Mouse (Mus musculus): ENCODE data around the gene Stip1. TPM values are rescaled to one million over a fixed set of nuclear protein-coding genes. Genes with fewer than 3 reads are reported as not detected.
"Not testable (repeated sequence)": the region's sequence is repeated elsewhere in the genome, so short reads cannot be mapped to it uniquely, and the experiment has no call there.

The Stip1 gene
- polyA plus RNA-seq, 1 experiment from 2014 or later: 273 TPM

DNA sequence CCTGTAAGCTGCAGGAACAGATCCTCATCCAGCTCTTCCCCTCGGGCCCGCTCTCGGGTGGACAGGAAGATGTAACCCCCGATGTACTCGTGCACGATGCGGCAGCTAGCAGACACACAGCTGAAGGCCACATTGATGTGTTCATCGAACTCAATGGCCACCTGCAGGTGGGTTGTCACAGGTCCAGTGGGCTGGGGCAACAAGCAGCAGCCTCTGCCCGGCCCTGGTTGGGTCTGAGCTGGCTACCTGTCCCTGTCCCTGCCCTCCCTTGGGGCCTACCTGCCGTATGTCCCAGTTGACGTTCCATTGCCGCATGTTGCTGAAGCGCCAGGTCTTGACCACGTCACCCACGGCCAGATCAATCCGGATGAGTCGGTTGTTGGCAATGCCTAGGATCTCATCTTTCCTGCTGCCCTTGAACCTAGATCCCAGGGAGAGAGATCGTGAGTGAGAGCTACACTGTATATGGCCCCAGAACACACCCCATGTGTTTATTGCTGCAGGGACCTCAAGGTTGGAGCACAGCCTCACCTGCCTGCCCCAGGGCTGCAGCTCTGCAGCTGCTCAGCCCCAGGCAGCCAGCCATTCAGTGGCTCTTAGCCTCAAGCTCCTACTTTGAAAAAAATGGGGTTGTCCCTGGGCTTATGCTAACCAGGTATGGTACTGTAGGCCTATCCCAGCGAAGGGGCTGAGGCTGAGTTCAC is 40.3 kb downstream of the Stip1 start:
- no peak for ATAC-seq
- no peak overlapping the region for H3K4me2 ChIP-seq (replicated peaks)
- peaks cover 31% of the 10 kb centered on the region for H3K36me3 ChIP-seq
- H3K9ac ChIP-seq (replicated peaks): no peak overlapping the region
- no peak overlapping the region for H3K4me3 ChIP-seq (replicated peaks)
- H3K4me1 ChIP-seq (replicated peaks): peaks cover 26% of the 10 kb centered on the region
- no peaks in the 10 kb centered on the region for H3K9me3 ChIP-seq
- H3K27me3 ChIP-seq: no peaks in the 10 kb centered on the region
- 95% methylated on average over 19 of the region's 19 CpGs for WGBS
- no peak overlapping the region for H3K27ac ChIP-seq

- peaks cover 35% of the 10 kb centered on the region for H3K4me1 ChIP-seq (replicated peaks)
- H3K9ac ChIP-seq (replicated peaks): no peak overlapping the region
- H3K9me3 ChIP-seq: no peaks in the 10 kb centered on the region
- H3K27me3 ChIP-seq: no peaks in the 10 kb centered on the region
- 86% methylated on average over 9 of the region's 9 CpGs for WGBS
- peaks cover 31% of the 10 kb centered on the region for H3K36me3 ChIP-seq
- H3K27ac ChIP-seq: no peak overlapping the region
- H3K4me2 ChIP-seq (replicated peaks): no peak overlapping the region
- no peak for ATAC-seq
- H3K4me3 ChIP-seq (replicated peaks): no peak overlapping the region
These were observed 42.0 kb downstream of the Stip1 start for GRCm38 (mm10) chr19:6997721-6998290.

DNA sequence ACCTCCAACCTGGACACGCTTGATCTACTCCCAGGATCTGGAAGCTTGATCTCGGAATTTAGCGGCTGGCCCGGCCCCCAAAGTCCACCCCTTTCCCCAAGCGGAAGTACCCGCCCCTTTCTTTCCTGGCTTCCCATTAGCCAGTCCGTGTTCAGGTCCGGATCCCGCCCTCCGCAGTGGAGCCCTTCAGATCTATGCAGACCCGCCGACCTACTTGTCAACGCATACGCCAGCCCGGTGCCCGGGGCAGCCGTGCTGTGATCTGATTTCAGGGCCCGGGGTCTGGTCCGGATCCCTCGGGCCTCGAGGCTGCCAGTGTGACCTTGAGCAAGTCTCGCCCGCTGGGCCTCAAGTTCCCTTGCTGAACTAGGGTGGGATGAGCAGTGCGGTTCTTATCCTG is 43.8 kb downstream of the Stip1 start, which contains the start of the genes Nudt22 and Trpt1:
Gene Nudt22 (minus strand): TSS at position 112 of the 400 bp plus-strand sequence.
Gene Trpt1 (plus strand): TSS at position 126 of the 400 bp plus-strand sequence.
- H3K4me1 ChIP-seq (replicated peaks): peaks cover 45% of the 10 kb centered on the region
- H3K9me3 ChIP-seq: no peaks in the 10 kb centered on the region
- peak within 1 kb of the TSS; percentile 84 for H3K4me2 ChIP-seq (replicated peaks)
- peak within 1 kb of the TSS; percentile 66 for H3K4me3 ChIP-seq (replicated peaks)
- H3K27me3 ChIP-seq: no peaks in the 10 kb centered on the region
- peak within 1 kb of the TSS; percentile 74 for H3K27ac ChIP-seq
- ATAC-seq: peak; percentile 76
- 0% methylated on average over 24 of the region's 24 CpGs for WGBS
- peak within 1 kb of the TSS; percentile 81 for H3K9ac ChIP-seq (replicated peaks)
- peaks cover 29% of the 10 kb centered on the region for H3K36me3 ChIP-seq

DNA sequence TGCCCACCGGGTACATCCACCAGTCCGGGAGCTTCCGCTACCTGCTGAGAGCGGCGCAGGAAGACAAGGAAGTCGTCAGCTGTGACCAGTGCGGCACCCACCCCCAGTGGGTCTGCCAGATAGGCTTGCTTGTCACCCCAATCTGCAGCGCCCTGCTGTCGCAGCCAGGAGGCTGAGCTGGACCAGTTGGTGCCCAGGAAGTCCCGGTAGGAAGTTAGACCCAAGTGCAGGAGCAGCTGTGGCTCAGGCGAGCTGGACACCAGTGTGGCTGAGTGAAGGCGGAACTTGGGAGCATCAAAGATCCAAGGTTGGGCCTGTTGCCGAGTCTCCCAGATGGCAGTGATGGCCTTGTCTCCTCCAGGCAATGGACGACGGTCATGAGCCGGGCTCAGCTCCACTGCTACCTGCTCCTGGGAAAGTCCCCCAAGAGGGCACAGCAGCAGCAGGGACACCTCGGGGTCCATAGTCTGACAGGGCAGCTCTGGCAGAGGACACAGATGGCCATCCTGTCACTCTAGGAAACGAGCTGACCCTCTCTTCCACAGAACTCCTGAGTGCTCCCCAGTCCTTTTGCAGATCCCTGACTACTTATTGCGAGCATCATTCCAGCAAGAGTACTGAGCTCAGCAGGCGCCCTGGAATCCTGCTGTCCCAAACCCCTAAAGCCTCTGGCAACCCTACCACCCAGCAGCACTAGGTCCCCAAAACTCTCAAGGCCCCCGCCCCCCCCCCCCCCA is 44.3 kb downstream of the Stip1 start:
- Histone ChIP-seq H3K4me2 (replicated peaks) (peak overlapping the region; percentile 84), H3K9ac (replicated peaks) (peak overlapping the region; percentile 81), H3K9me3 (no peaks in the 10 kb centered on the region), H3K4me3 (replicated peaks) (peak overlapping the region; percentile 66), H3K4me1 (replicated peaks) (peaks cover 45% of the 10 kb centered on the region), H3K27ac (no peak overlapping the region; the same call in 1 of the 2 replicates), H3K27me3 (no peaks in the 10 kb centered on the region), H3K36me3 (peaks cover 25% of the 10 kb centered on the region)
- 52% methylated on average over 21 of the region's 21 CpGs for WGBS
- ATAC-seq: no peak; the same call in 1 of the 2 replicates

GRCm38 (mm10) chr19:6994489-6994888 is 45.3 kb downstream of the Stip1 start:
- H3K9ac ChIP-seq (replicated peaks): peak overlapping the region; percentile 81; the same call in 1 of the 2 replicates
- H3K4me3 ChIP-seq (replicated peaks): no peak overlapping the region; the same call in 1 of the 2 replicates
- no peaks in the 10 kb centered on the region for H3K9me3 ChIP-seq

DNA sequence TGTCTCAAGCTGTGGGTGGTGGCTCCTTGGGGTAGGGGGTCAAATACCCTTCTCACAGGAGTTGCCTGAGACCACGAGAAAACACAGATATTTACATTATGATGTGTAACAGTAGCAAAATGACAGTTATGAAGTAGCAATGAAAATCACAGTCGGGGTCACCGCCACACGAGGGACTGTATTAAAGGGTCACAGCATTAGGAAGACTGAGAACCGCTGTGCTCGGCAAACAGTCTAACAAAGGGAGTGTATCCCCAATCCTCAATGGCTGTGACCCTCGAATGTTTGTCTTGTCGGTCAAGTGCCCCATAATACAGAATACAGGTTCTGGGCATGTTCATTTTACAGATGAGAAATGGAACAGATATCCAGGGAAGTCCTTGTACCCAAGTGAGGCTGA is 45.8 kb downstream of the Stip1 start:
- H3K4me2 ChIP-seq (replicated peaks): no peak overlapping the region
- no peak overlapping the region for H3K9ac ChIP-seq (replicated peaks)
- no peak overlapping the region for H3K4me3 ChIP-seq (replicated peaks)
- H3K9me3 ChIP-seq: no peaks in the 10 kb centered on the region
- WGBS: 88% methylated on average over 8 of the region's 8 CpGs
- no peak overlapping the region for H3K27ac ChIP-seq
- peaks cover 14% of the 10 kb centered on the region for H3K36me3 ChIP-seq
- H3K4me1 ChIP-seq (replicated peaks): peaks cover 45% of the 10 kb centered on the region
- H3K27me3 ChIP-seq: no peaks in the 10 kb centered on the region
- no peak for ATAC-seq

More at GRCm38 (mm10) chr19:6994489-6994888, 45.3 kb downstream of the Stip1 start:
- Histone ChIP-seq H3K27ac (no peak overlapping the region), H3K27me3 (no peaks in the 10 kb centered on the region), H3K4me1 (replicated peaks) (peaks cover 45% of the 10 kb centered on the region), H3K36me3 (peaks cover 16% of the 10 kb centered on the region), H3K4me2 (replicated peaks) (0 out of 2 replicates have a peak overlapping the region, but pooled peaks have one; percentile 3)
- 83% methylated on average over 8 of the region's 8 CpGs for WGBS
- ATAC-seq: no peak

- Histone ChIP-seq H3K4me1 (replicated peaks) (peaks cover 47% of the 10 kb centered on the region), H3K9ac (replicated peaks) (peak overlapping the region; percentile 72), H3K4me2 (replicated peaks) (peak overlapping the region; percentile 89), H3K9me3 (no peaks in the 10 kb centered on the region), H3K27ac (peak overlapping the region; percentile 52), H3K27me3 (no peaks in the 10 kb centered on the region), H3K36me3 (peaks cover 6% of the 10 kb centered on the region; the same call in 1 of the 2 replicates), H3K4me3 (replicated peaks) (peak overlapping the region; percentile 53)
- WGBS: 65% methylated on average over 14 of the region's 14 CpGs
- no peak; the same call in 1 of the 2 replicates for ATAC-seq
These were observed 46.6 kb downstream of the Stip1 start for GRCm38 (mm10) chr19:6993011-6993770.

- Histone ChIP-seq H3K4me2 (replicated peaks) (peak within 1 kb of the TSS; percentile 89), H3K36me3 (0 out of 2 replicates have a peak, but pooled peaks cover 3% of the 10 kb centered on the region), H3K9me3 (no peaks in the 10 kb centered on the region), H3K4me1 (replicated peaks) (peaks cover 50% of the 10 kb centered on the region), H3K27me3 (no peaks in the 10 kb centered on the region), H3K9ac (replicated peaks) (peak within 1 kb of the TSS; percentile 74), H3K4me3 (replicated peaks) (peak within 1 kb of the TSS; percentile 53), H3K27ac (peak within 1 kb of the TSS; percentile 52)
- peak; percentile 94 for ATAC-seq
- 2% methylated on average over 37 of the region's 37 CpGs for WGBS
These were observed 47.5 kb downstream of the Stip1 start, which contains the start of gene Dnajc4 for GRCm38 (mm10) chr19:6992011-6992858. Gene Dnajc4 (minus strand): TSS chr19:6992572.

DNA sequence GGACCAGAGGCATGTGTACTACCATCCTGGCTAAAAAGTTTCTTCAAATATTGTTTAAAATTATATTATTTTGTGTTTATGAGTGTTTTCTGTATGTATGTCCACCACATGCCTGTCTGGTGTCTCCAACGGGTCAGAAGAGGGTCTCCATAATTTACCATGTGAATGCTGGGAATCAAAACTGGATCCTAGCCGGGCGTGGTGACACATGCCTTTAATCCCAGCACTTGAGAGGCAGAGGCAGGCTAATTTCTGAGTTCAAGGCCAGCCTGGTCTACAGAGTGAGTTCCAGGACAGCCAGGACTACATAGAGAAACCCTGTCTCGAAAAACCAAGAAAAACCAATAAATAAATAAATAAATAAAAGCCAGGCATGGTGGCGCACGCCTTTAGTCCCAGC is 48.6 kb downstream of the Stip1 start:
- not testable (repeated sequence) for H3K4me3 ChIP-seq (replicated peaks); H3K27me3 ChIP-seq; ATAC-seq; H3K27ac ChIP-seq; H3K9ac ChIP-seq (replicated peaks); H3K4me2 ChIP-seq (replicated peaks); H3K9me3 ChIP-seq; H3K36me3 ChIP-seq
- H3K4me1 ChIP-seq (replicated peaks): peaks cover 50% of the 10 kb centered on the region
- WGBS: 95% methylated on average over 6 of the region's 6 CpGs

DNA sequence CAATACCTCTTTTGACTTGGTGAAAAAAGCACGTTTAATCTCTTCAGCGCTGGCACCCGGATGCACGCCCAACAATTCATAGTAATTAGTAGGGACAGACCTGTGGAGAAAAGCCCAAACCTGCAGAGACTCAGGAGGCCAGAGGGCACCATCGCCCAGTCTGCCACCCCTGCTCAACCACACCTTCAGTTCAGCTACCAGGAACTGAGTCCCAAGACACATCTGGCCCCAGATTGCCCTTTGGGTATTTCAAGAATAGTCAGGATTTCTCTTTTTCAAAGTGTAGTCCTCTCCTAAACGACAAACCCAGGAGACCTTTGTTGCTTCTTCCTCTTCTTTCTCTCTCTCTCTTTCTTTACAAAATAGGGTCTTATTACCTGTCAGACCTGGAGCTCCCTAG is 49.1 kb downstream of the Stip1 start:
- WGBS: 93% methylated on average over 6 of the region's 6 CpGs
- no peak overlapping the region for H3K9ac ChIP-seq (replicated peaks)
- H3K27ac ChIP-seq: no peak overlapping the region
- no peak for ATAC-seq
- H3K9me3 ChIP-seq: no peaks in the 10 kb centered on the region
- peaks cover 51% of the 10 kb centered on the region for H3K4me1 ChIP-seq (replicated peaks)
- no peak overlapping the region for H3K4me3 ChIP-seq (replicated peaks)
- no peak overlapping the region for H3K4me2 ChIP-seq (replicated peaks)
- peaks cover 5% of the 10 kb centered on the region; the same call in 1 of the 2 replicates for H3K36me3 ChIP-seq
- H3K27me3 ChIP-seq: no peaks in the 10 kb centered on the region
